Mouse (Mus musculus): ENCODE data around the gene Kcnc3.

The Kcnc3 gene

DNA sequence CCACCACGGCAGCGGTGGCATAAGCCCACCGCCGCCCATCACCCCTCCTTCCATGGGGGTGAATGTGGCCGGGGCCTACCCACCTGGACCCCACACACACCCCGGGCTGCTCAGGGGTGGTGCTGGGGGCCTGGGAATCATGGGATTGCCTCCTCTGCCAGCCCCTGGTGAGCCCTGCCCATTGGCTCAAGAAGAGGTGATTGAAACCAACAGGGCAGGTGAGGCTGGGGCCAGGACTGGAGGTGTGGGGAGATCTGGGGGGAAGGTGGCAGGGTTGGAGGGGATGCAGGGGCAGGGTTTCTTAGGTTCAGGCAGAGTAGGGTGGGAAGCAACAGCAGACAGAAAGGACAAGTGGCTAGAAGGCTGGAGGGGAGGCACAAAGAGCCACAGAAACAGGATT lies 5.6 kb downstream of the Kcnc3 start:
- H3K4me3 ChIP-seq (replicated peaks; ENCODE audit: low read length), result no peak overlapping the region; the same call in 1 of the 2 replicates
- TF ChIP-seq NANOG (IDR thresholded peaks at IDR 0.05; ENCODE audit: borderline replicate concordance, low read length) (no peak), CTCF (conservative IDR thresholded peaks at IDR 0.05; ENCODE audit: low read length) (no peak)
- H3K4me1 ChIP-seq (replicated peaks; ENCODE audit: low read depth, low read length), result peaks cover 93% of the 10 kb centered on the region
- peaks cover 10% of the 10 kb centered on the region for H3K27me3 ChIP-seq (ENCODE audit: insufficient read depth, low read length)
- peaks cover 78% of the 10 kb centered on the region for H3K36me3 ChIP-seq (ENCODE audit: insufficient read depth, low read length)
- H3K9me3 ChIP-seq (ENCODE audit: low read length), result no peaks in the 10 kb centered on the region

- H3K36me3 ChIP-seq (ENCODE audit: insufficient read depth, low read length), result peaks cover 79% of the 10 kb centered on the region
- H3K4me3 ChIP-seq (replicated peaks; ENCODE audit: low read length), result 0 out of 2 replicates have a peak overlapping the region, but pooled peaks have one; percentile 4
- H3K4me1 ChIP-seq (replicated peaks; ENCODE audit: low read depth, low read length), result peaks cover 98% of the 10 kb centered on the region
- no peaks in the 10 kb centered on the region for H3K9me3 ChIP-seq (ENCODE audit: low read length)
- H3K27me3 ChIP-seq (ENCODE audit: insufficient read depth, low read length), result peaks cover 5% of the 10 kb centered on the region
- TF ChIP-seq POU5F1 (IDR thresholded peaks at IDR 0.05; ENCODE audit: borderline replicate concordance, low read length) (no peak), NANOG (IDR thresholded peaks at IDR 0.05; ENCODE audit: borderline replicate concordance, low read length) (no peak), CTCF (conservative IDR thresholded peaks at IDR 0.05; ENCODE audit: low read length) (no peak)
Observed at GRCm38 (mm10) chr7:44596996-44597538, 6.6 kb downstream of the Kcnc3 start.

GRCm38 (mm10) chr7:44597666-44598065 lies 7.2 kb downstream of the Kcnc3 start:
- Histone ChIP-seq H3K36me3 (ENCODE audit: insufficient read depth, low read length) (peaks cover 77% of the 10 kb centered on the region), H3K27me3 (ENCODE audit: insufficient read depth, low read length) (no peaks in the 10 kb centered on the region), H3K4me3 (replicated peaks; ENCODE audit: low read length) (0 out of 2 replicates have a peak overlapping the region, but pooled peaks have one; percentile 4), H3K4me1 (replicated peaks; ENCODE audit: low read depth, low read length) (peaks cover 98% of the 10 kb centered on the region), H3K9me3 (ENCODE audit: low read length) (no peaks in the 10 kb centered on the region)
- TF ChIP-seq POU5F1 (IDR thresholded peaks at IDR 0.05; ENCODE audit: borderline replicate concordance, low read length) (no peak), NANOG (IDR thresholded peaks at IDR 0.05; ENCODE audit: borderline replicate concordance, low read length) (no peak), CTCF (conservative IDR thresholded peaks at IDR 0.05; ENCODE audit: low read length) (no peak)

DNA sequence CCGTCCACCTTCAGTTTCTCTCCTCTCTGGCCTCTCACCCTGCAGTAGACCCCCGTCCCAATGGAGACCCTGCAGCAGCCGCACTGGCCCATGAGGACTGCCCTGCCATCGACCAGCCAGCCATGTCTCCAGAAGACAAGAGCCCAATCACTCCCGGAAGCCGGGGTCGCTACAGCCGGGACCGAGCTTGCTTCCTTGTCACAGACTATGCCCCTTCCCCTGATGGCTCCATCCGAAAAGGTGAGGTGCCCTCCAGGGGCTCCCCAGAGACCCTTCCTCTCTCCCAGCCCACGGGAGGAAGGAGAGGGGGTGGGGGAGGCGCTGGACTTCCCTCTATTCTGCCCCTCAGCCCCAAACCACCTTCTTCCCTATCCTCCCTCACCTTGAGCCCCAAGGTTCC lies 7.9 kb downstream of the Kcnc3 start:
- H3K36me3 ChIP-seq (ENCODE audit: insufficient read depth, low read length), result peaks cover 71% of the 10 kb centered on the region
- no peaks in the 10 kb centered on the region for H3K27me3 ChIP-seq (ENCODE audit: insufficient read depth, low read length)
- H3K4me3 ChIP-seq (replicated peaks; ENCODE audit: low read length), result 0 out of 2 replicates have a peak overlapping the region, but pooled peaks have one; percentile 10
- no peaks in the 10 kb centered on the region for H3K9me3 ChIP-seq (ENCODE audit: low read length)
- TF ChIP-seq POU5F1 (IDR thresholded peaks at IDR 0.05; ENCODE audit: borderline replicate concordance, low read length), result no peak
- H3K4me1 ChIP-seq (replicated peaks; ENCODE audit: low read depth, low read length), result peaks cover 97% of the 10 kb centered on the region

DNA sequence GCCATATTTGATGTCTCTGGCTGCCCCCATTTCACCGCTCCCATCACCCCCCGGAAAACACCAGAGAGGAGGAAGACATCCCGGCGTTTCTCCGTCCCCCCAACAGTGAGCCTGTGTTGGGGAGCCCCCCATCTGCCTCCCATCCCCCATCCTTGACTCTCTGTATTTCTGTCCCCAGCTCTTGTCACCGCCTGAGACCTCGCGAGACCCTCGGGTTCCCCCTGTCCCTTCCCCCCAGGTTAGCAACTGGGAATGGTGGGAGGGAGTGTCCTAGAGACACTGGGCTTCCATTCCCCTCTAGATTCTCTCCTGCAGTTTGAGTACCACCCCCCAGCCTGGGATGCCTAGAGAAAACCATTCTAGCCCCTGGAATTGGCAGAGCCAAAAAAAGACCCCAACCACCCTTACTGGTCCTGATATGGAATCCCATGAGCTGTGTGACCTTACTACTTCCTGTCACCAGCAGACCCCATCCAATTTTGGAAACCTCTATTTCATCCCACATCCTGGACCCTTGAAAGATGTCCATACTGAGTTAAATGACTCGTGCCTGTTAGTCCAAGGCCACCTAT lies 10.3 kb downstream of the Kcnc3 start:
- H3K9me3 ChIP-seq (ENCODE audit: low read length), result no peaks in the 10 kb centered on the region
- TF ChIP-seq CTCF (conservative IDR thresholded peaks at IDR 0.05; ENCODE audit: low read length) (no peak), NANOG (IDR thresholded peaks at IDR 0.05; ENCODE audit: borderline replicate concordance, low read length) (no peak), POU5F1 (IDR thresholded peaks at IDR 0.05; ENCODE audit: borderline replicate concordance, low read length) (no peak)
- peaks cover 52% of the 10 kb centered on the region for H3K36me3 ChIP-seq (ENCODE audit: insufficient read depth, low read length)
- H3K27me3 ChIP-seq (ENCODE audit: insufficient read depth, low read length), result no peaks in the 10 kb centered on the region
- H3K4me1 ChIP-seq (replicated peaks; ENCODE audit: low read depth, low read length), result peaks cover 90% of the 10 kb centered on the region
- peak overlapping the region; percentile 81 for H3K4me3 ChIP-seq (replicated peaks; ENCODE audit: low read length)

- H3K4me1 ChIP-seq (replicated peaks; ENCODE audit: low read depth, low read length), result peaks cover 90% of the 10 kb centered on the region
Observed at GRCm38 (mm10) chr7:44601646-44602045, 11.2 kb downstream of the Kcnc3 start.

GRCm38 (mm10) chr7:44602443-44602842 lies 12.0 kb downstream of the Kcnc3 start:
- TF ChIP-seq CTCF (conservative IDR thresholded peaks at IDR 0.05; ENCODE audit: low read length), result no peak
- no peak for TF ChIP-seq POU5F1 (IDR thresholded peaks at IDR 0.05; ENCODE audit: borderline replicate concordance, low read length)
- no peak for TF ChIP-seq NANOG (IDR thresholded peaks at IDR 0.05; ENCODE audit: borderline replicate concordance, low read length)
- peak overlapping the region; percentile 81 for H3K4me3 ChIP-seq (replicated peaks; ENCODE audit: low read length)
- H3K36me3 ChIP-seq (ENCODE audit: insufficient read depth, low read length), result peaks cover 38% of the 10 kb centered on the region
- H3K4me1 ChIP-seq (replicated peaks; ENCODE audit: low read depth, low read length), result peaks cover 90% of the 10 kb centered on the region
- H3K9me3 ChIP-seq (ENCODE audit: low read length), result no peaks in the 10 kb centered on the region
- no peaks in the 10 kb centered on the region for H3K27me3 ChIP-seq (ENCODE audit: insufficient read depth, low read length)

More at GRCm38 (mm10) chr7:44601646-44602045, 11.2 kb downstream of the Kcnc3 start:
- H3K36me3 ChIP-seq (ENCODE audit: insufficient read depth, low read length), result peaks cover 44% of the 10 kb centered on the region
- H3K27me3 ChIP-seq (ENCODE audit: insufficient read depth, low read length), result no peaks in the 10 kb centered on the region
- H3K9me3 ChIP-seq (ENCODE audit: low read length), result no peaks in the 10 kb centered on the region
- TF ChIP-seq POU5F1 (IDR thresholded peaks at IDR 0.05; ENCODE audit: borderline replicate concordance, low read length), result no peak
- no peak for TF ChIP-seq NANOG (IDR thresholded peaks at IDR 0.05; ENCODE audit: borderline replicate concordance, low read length)
- TF ChIP-seq CTCF (conservative IDR thresholded peaks at IDR 0.05; ENCODE audit: low read length), result no peak
- H3K4me3 ChIP-seq (replicated peaks; ENCODE audit: low read length), result peak overlapping the region; percentile 81

DNA sequence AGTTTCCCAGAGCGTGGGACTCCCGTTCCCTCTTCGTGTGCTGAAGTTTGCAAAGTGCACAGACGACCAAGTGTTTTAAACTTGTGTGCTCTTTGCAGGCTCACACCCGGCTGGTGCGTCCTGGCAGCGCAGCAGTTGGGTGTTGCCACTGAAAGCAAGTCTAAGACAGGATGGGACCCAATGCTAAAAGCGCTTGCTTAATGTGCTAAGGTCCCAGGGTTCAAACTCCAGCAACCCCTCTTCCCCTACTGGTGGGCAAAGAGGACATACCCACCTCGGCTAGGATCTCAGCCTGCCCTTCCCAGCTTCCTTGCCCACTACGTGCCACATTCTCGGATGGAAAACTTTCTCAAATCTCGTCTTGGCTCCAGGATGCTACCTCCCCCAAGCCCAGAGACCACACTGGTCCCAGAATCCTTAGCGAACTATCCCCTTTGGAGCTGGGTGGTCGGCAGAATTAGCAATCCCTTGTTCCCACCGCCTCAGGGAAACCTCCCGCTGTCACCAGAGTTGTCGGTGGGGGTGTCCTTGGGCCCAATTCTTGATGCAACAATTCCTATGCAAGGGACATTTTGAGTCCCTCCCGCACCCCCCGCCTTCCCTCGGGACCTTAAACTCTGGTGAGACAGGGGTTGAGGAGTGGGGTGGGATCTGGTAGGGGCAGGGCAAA lies 12.9 kb downstream of the Kcnc3 start:
- Histone ChIP-seq H3K27me3 (ENCODE audit: insufficient read depth, low read length) (no peaks in the 10 kb centered on the region), H3K4me3 (replicated peaks; ENCODE audit: low read length) (peak overlapping the region; percentile 81)
- TF ChIP-seq POU5F1 (IDR thresholded peaks at IDR 0.05; ENCODE audit: borderline replicate concordance, low read length) (no peak), NANOG (IDR thresholded peaks at IDR 0.05; ENCODE audit: borderline replicate concordance, low read length) (no peak), CTCF (conservative IDR thresholded peaks at IDR 0.05; ENCODE audit: low read length) (no peak)

More for the DNA sequence above, 12.9 kb downstream of the Kcnc3 start:
- no peaks in the 10 kb centered on the region for H3K9me3 ChIP-seq (ENCODE audit: low read length)
- H3K36me3 ChIP-seq (ENCODE audit: insufficient read depth, low read length), result peaks cover 38% of the 10 kb centered on the region
- H3K4me1 ChIP-seq (replicated peaks; ENCODE audit: low read depth, low read length), result peaks cover 90% of the 10 kb centered on the region

Measured in E14TG2a.4 (cell line).